Mouse (Mus musculus) heart, adult 18-20 months (tissue): ENCODE results near the gene Sh2b1. TPM values are rescaled to one million over a fixed set of nuclear protein-coding genes. Genes with fewer than 3 reads are reported as not detected.

Experiments used
- DNase-seq, 2 experiments: peaks; one replicate each; pipeline ENCODE4 v3.0.0; 2021 to 2022; ENCODE audit warnings: mixed read lengths in 1 of 2
- total RNA-seq, 2 experiments: library from RNA; stranded (reverse); gene quantifications; 2 replicates each; pipeline ENCODE4 v1.2.3; 2021

Gene Sh2b1
- total RNA-seq, 2 experiments from 2014 or later, result 40.9 to 45.1 TPM

DNA sequence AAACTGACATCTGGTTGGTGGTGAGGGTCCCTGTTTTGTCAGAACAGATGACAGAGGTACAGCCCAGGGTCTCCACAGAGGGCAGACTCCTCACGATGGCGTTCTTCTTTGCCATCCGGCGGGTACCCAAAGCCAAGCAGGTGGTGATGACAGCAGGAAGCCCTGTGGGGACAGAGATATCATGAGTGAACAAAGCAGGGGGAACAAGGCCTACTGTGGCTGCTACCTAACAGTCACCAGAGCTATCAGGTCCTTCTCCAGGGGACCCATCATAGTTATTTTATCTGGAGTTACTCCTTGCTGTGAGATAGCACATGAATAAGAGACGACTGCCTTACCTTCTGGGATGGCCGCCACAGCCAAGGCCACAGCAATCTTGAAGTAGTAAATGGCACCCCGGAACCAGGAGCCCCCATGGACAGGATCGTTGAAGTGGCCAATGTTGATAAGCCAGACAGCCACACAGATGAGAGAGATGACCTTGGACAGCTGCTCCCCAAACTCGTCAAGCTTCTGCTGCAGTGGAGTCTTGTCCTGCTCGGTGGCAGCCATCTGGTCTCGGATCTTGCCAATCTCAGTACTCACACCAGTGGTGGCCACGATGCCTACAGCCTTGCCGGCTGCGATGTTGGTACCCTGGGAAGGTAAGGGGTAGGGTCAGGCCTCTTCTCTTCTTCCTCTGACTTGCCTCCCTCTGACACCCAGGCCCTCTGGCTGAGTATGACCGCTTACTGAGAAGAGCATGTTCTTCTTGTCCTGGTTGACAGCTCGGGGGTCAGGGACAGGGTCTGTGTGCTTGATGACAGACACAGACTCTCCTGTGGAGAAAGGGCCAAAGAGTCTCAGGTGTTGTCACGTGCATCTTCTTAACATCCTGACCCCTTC, 18.6 kb downstream of the Sh2b1 start:
- DNase-seq, result no peak

DNA sequence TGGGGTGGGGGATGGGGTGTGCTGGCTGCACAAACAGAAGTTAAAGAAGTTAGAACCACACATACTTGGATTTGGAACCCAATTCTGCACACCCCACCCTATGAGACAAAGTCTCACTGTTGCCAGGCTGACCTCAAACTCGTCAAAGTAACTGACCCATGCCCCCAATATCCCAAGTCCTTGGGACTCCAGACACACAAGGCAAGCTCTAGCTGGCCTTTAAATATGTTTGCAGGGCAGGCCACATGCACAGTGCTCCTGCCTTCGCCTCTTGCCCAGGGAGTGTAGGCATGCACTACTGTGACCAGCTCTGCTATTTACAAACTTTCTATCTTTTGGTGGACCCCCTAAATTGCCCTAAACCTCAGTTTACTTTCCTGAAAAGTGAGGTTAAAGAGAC, 20.0 kb downstream of the Sh2b1 start:
- no peak for DNase-seq

DNA sequence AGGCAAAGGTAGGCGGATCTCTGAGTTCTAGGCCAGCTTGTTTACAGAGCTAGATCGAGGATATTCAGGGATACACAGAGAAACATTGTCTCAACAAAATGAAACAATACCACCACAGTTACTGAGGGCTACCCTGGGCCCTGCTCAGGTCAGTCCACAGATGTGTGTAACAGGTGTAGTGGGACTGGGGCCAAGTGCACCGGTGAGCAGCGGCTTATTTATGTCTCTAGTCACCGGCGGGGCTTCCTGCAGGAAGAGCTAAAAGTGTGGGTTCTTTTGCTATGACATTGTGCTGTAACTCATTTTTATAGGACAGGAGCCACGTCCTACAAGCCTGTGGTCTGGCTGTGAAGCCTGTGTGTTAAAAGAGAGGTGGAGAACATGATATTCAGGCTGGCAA, 21.4 kb downstream of the Sh2b1 start:
- DNase-seq, result no peak

DNA sequence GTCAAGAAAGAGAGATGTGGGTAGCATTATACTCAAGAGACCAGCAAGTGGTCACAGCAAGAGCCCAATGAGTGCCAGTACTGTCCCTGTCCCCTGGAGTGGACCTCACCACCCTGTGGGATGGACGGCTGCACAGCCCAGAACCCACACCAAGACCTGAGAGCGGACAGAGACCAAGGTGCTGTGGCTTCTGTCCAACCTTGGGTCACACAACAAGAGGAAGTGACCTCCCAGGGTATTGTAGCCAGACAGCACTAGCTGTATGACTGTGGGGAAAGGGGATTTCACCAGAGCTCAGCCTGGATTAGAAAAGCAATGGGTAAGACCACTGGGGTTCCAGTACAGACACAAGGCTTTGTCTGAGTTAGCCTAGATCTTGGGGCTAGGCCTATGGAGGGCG, 23.0 kb downstream of the Sh2b1 start:
- no peak for DNase-seq

DNA sequence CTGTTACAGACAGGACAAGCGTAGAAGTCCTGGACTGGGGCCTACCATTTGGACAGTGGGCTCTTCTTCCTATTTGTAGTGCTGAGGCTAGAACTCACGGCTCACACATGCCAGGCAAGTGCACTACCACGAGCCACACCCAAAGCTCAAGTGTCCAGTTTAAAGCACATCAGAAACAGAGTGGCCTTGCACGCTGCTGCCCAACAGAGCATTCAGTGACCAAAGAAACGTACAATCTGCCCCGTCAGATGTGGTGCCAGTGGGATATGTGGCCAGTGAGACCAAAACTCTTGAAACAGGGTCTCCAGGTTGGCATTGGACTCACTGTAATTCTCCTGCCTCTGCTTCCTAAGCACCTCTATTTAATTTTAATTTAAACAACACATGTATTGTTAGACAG, 24.6 kb downstream of the Sh2b1 start:
- no peak for DNase-seq

DNA sequence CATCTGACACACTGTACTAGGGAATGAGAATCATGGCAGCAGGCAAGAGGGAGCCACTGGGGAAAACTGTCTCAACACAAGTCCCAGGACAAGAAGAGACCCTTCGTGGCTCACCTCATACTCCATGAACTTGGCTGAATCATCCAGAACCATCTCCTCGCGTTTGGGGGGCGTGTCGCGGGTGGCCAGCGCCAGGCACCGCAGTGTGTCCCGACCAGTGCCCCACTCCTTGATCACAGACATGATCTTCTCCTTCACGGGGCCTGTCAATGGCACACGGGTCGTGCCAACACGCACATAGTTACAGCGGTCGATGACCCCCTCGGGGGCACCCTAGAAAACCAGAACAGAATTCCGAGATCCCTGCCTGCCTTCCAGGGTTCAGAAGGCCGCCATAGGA, 25.2 kb downstream of the Sh2b1 start:
- DNase-seq, result no peak

DNA sequence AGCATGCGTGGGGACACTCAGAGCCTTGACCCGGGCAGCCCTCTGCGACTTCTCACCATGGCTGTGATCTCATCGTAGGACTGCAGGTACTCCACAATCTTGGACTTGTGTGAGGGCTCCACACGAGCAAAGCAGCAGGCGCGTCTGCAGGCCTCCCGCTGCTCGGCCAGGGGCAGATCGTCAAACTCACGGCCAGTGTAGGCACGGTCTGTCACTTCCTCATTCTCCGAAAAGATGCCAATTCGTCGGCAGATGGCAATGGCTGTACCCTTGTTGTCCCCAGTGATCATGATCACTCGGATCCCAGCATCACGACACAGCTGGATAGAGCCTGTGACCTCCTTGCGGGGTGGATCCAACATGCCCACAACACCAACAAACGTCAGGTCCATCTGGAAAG, 26.7 kb downstream of the Sh2b1 start:
- DNase-seq, result no peak

DNA sequence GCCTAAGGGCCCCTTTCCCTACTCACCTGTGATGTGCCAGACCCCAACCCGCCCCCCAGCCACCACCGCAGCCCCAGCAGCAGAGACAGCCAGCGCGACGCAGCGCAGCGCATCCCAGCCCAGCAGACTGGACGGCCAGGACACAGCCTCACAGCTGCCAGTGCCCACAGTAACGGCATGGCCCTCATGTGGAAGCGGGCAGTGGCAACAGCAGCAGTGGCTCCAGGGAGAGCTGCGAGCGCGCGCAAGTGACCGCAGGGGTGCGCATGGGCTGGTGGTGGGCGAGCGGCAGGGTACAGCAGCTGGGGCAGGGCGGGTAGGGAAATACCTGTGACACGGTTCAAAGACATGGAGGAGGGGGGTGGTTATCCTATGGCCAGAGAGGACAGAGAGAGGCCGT, 29.0 kb downstream of the Sh2b1 start:
- DNase-seq, result no peak

DNA sequence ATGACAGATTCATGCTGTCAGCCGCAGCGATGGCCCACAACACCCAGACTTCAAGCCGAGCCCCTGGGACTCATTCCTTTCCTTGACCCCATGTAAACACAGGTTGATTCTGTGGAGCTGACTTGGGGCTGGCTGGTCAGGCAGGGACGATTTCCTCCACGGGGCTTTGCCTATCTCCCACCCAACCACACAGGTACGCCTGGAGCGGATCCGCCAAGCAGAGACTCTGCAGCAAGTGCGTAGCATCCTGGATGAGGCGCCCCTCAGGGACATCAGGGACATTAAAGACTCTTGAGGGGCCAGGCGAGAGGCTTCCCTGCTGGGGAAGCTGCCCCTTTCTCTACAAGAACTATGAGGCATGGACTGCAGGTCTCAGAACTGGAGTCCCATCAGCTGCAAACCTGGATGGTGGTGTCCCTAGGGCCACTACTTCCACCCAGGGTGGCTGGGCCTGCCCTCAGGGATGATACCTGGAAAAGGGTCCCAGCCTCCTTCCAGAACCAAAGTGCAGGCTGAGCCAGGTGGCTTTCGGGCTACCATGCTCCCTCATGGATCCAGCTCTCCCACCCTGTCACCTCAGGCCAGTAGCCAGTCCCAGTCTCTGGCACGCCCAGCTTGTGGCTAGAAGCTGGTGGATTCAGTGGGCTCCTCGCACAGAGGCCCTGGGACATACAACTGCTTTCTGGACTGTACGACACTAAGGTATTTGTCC, 30.0 kb downstream of the Sh2b1 start:
- DNase-seq, result no peak

DNA sequence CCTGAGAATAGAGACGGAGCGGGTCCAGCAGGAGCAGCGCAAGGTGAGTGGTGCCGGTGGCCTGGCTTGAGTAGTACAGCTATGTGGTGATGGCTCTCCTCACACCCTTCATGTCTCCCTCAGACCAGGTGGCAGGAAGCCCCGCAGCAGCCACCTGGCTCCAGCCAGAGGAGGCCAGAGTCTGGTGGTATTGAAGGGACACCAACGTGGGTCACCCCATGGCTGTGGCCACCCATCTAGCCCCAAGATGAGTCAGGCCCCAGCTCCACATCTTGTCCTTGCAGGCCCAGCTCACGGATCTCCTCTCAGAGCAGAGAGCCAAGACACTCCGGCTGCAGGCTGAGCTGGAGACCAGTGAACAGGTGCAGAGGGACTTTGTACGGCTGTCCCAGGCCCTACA, 30.7 kb downstream of the Sh2b1 start:
- DNase-seq, result no peak

DNA sequence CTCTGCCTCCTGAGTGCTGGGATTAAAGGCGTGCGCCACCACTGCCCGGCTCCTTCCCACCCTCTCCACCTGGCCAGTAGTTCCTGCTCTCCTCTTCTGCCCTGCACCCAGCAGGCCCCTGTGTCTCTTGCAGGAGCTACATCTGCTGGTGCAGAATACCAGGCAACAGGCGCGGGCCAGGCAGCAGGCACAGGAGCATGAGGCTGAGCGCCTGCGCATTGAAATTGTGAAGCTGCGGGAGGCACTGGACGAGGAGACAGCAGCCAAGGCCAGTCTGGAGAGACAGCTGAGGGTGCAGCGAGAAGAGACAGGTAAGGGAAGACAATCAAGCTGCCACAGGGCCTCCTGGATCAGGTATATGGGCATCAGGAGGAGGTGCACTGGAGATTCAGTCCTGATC, 31.2 kb downstream of the Sh2b1 start:
- DNase-seq, result no peak

DNA sequence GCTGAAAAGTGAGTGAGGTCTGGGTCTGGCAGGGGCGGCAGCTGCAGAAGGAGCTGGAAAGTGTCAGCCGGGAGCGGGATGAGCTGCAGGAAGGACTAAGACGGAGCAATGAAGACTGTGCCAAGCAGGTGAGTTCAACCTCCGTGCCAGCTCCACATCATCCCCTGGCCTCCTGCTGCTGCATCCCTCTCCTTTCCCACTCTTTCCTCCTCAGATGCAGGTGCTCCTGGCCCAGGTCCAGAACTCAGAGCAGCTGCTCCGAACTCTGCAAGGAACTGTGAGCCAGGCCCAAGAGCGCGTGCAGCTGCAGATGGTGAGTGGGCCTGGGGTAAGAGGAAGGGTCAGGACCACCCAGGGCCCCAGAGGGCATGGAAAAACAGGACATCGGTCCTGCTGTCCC, 35.1 kb downstream of the Sh2b1 start:
- no peak for DNase-seq

DNA sequence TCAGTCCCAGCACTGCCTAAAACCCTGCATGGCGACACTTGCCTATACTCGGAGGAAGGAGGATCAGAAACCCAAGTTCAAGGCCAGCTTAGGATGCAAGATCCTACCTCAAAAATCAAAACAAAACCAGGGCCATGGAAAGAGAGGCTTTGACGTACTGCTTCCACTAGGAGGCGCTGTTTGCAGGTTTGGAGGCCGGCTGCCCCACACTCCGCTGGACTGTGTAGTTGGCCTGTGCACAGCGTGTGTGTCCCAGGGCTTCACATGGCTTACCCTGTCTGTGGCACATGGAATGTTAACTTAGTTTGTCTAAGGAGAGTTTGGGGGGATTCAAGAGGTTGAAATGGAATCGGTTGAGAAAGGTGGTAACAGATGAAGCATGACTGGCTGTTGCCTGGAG, 38.4 kb downstream of the Sh2b1 start:
- DNase-seq, result peak; percentile 34 to 79

DNA sequence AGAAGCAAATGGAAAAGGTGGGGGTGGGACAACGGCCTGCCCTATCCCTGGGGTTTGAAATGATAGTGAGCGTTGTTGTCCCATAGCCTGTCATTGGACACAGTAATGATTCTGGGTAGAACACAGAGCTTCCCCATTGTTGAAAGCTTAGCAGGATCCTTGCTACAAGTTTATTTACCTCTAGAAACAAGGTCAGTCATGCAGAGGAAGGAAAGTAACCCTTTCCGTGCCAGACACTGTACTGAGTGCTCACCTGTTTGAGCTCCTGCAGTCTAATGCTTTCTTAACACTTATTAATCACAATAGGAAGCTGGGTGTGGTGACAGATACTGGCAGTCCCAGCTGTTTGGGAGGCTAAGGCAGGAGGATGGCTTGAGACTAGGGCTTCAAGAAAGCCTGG, 39.4 kb downstream of the Sh2b1 start:
- DNase-seq, result no peak

DNA sequence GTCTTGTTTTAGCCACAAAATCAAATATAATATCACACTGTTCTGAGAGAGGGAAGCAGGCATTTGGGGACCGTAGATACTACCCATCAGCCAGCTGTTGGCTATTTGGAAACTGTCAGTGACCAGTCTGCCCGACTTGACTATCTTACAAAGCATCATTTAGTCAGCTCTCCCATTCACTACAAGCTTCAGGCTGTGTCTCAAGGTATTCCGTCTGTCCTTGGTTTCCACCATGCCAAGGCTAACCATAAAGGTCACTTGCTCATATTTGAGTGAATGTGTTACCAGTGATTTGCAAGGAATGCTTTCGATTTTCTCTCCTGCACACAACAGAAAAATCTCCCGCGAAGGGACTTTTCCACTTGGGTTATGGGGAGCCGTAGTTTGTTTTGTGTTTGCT, 40.5 kb downstream of the Sh2b1 start:
- no peak for DNase-seq

DNA sequence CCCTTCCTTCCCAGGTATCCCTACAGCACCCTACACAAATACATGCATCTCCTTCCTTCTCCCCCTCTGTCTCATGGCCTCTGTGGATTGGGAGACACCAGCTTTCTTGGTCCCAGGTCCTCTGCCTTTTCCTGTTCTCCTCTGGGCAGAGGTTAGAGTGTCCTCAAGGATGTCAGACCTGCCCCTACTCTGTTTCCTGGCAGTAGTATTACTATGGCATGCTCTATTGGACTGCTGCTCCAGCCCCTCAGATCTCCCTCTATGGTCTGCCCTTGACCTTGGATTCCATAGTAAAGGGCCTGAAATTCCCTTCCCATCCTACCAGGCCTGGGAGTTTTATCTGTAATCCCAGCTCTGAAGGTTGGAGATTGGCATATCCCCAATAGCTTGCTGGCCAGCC, 45.1 kb downstream of the Sh2b1 start:
- DNase-seq, result no peak

DNA sequence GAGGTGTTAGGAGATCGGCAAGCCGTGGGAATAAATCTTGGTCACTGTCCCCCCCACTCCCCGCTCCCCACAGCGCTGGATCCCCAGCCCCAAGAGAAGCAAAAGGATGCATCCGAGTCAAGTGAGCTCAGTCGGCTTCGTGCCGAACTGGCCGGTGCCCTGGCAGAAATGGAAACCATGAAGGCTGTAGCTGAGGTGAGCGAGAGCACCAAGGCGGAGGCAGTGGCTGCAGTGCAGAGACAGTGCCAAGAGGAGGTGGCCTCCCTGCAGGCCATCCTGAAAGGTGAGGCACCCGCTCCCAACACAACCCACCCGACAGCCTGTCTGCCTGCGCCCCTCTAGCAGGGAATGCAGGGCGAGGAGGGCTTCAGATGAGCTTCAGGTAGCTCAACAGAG, 45.7 kb downstream of the Sh2b1 start:
- DNase-seq, result no peak

DNA sequence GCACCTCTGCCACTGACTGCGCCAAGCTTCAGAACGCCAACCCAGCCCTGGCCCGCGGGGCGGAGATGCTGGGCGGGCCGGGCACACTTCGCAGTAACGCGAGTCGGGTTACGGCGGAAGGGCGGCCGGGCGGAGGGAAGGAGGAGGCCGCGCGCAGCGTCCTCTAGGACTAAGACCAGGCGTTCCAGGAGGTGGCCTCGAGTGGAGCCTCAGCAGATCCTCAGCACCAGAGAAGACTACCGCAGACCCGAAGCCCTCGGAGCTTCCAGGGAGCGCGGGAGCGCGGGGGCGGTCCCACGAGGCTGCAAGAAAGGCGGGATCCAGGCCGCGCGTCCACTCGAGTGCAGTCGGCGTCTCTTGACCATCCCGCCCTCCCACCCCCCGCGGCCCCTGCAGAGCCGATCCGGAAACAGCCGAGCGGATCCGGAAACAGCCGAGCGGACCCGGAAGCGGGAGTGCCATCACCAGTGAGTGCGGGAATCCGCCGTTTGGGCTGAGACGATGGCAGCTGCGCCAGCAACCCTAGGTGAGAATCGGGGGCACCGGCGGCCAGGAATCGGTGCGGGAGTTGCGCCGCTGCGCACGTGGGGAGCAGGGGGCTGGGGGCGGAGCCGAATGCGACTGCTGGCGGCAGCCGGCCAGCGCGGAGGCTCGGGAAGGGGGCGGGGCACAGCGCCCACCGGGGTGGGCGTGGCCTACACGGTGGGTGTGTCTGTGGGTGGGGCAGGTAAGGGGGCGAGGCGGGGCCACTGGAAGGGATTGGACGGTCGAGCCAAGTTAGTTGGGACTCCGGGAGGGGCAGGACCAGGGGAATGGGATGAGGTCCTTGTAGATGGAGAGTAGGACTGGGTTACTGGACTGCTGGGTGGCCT, 46.4 kb downstream of the Sh2b1 start, which contains the start of gene Rabep2:
Rabep2 (plus strand) TSS at position 129 of the 872 bp plus-strand sequence.
- DNase-seq, result peak; percentile 95 to 98

DNA sequence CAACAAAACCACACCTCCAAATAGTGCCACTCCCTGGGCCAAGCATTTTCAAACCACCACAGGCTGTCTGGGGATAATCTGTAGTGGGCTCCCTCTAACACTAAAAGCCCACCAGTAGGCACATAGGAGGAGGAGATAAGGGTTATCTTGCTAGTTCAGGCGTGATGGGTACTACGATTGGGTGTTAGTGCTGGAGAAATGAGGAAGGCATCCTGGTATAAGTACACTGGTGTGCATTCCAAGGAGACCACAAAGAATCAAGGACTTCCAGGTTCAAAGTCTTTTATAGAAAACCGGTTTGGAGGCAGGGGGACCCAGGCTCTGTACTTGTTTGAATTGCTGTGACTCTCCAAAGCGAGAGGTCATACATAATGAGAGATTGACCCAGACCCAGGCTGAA, 47.1 kb downstream of the Sh2b1 start:
- no peak for DNase-seq

DNA sequence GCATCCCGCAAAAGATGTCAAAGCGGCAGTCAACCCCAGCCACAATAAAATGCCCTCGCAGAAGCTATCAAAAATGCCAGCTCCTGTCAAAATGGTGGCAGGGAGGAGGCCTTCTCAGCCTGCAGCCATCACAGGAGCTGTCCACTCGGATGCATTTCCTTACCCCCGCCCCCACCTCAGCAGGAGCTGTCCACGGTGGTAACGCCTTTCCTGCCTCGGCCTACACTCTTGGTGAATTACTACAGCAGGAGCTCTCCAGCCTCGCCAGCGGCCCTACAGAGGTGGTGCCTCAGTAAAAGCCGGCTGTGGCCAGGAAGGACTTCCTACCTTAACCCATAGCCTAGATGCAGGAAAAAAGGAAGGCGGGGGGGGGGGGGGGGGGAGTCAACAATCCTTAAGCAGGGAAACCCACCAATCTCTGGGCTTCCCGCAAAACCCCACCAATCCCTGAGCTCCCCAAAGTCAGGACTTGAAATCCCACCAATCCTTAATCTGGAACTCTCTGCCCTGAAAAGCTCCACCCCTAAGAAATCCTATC, 47.8 kb downstream of the Sh2b1 start:
- no peak for DNase-seq

DNA sequence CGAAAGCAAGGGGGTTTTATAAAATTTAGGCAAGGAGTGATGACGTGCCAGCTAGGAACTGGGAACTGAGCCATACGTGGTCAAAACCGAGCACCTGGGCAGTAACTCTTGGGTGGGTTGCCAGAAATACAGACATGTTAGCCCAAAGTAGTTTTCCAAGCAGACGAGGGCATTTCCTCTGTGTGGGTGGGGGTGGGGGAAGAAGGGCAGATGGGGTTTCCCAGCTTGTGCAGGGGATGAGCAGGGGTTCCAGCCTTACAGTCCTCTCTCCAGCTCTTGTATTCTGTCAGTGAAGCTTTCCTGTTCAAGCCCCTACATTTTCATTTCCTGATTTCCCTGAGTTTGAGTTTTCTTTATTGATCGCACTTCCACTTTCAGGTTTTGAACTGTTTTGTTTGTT, 51.1 kb downstream of the Sh2b1 start:
- no peak for DNase-seq

DNA sequence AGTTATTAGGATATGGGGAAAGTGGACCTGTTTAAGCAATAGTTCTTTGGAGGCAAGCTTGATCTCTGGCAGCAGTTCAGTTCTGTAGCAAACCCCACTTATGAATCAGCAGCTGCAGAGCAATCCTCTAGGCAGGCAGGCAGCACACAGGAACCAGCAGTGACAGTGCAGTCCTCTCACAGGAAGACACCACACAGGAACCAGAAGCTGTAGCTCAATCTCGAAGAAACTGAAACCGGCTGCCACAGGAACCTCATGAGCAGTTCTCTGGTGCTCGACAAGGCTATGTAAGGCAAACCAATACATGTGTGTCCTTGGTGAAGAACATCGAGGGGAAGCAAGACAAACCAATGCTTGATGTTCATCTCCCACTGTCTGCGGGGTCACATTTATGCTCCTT, 53.5 kb downstream of the Sh2b1 start:
- DNase-seq, result no peak

DNA sequence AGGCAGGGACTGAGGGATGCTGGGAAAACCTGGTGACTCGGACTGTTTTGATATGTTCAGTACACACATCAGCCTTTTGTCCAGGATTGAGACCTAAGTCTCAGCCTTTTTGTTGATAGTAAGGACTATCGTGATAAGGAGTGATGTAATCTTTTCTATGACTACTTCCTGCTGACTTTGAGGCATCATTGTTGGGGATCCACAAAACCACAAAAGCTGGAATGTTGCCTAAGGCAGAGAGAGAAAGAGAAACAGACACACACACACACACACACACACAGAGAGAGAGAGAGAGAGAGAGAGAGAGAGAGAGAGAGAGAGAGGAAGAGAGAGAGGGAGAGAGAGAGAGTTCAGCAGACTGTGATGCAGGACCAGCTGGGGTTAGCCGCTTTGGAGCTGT, 56.7 kb downstream of the Sh2b1 start:
- DNase-seq, result no peak
